Mouse (Mus musculus) T-helper 1 cell (primary cell): ENCODE results near the gene Ncor2.

ENCODE experiments used
- in situ Hi-C: fragments of 300-600 bp; cut with MboI, MseI; formaldehyde crosslinking; loops from one replicate; pipeline ENCODE4 v1.15.1; 2025; ENCODE audit warnings: high pct_unique_total_duplicates

Gene Ncor2

GRCm38 (mm10) chr5:125191608-125192007, 12.6 kb upstream of the Ncor2 start:
- in situ Hi-C loops: no loop called here

DNA sequence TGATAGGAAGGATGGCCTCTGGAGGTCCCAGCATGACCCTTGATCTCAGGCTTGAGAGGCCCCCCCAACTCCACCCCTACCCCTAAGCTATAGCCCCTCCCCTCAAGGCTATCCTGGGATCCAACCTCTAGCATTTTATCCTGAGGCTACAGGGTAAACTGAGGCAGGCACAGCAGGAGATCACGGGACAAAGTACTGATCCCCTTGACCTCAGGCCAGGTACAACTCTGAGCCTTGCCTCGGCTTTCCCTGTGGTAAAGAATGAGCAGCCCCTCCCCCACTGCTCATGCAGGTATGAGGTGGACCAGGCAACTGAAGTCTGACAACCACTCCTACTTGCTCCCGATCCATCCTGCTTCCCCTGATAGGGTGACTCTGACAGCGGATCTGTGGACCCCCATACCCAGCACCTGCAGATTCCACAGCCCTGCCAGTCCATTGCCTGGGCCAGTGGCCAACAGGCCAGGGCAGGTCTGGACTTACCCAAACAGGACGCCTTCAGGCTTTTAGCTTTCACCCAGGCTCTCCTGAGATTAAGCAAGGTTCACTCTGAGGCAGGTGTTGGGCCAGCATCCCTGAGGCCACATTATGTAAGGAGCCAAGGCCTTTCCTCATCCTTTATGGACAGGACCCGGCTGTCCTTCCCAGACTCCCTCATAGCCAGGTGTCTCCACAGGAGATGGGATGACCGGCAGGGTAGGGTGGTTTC, 11.2 kb upstream of the Ncor2 start:
- in situ Hi-C loops: no loop called here

DNA sequence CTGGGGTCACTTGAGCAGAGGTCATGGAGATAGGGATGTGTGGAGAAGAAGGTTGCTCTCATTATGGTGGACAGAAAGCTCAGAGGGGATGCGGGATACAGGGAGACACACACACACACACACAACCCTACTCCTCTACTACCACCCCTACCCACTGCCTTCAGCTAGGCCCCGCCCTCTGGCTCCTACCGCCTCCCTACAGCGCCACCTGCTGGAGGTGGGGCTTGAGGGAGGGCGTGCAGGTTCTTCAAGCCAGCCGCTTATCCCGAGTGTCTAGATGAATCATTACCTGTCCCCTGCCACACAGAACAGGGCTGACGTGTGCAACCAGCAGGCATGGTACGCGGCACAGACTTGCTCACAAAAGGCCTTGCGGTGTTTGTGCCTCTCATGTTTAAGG, 10.6 kb upstream of the Ncor2 start:
- in situ Hi-C loops: no loop called here

GRCm38 (mm10) chr5:125188812-125189598, 10.0 kb upstream of the Ncor2 start:
- in situ Hi-C loops: no loop called here

DNA sequence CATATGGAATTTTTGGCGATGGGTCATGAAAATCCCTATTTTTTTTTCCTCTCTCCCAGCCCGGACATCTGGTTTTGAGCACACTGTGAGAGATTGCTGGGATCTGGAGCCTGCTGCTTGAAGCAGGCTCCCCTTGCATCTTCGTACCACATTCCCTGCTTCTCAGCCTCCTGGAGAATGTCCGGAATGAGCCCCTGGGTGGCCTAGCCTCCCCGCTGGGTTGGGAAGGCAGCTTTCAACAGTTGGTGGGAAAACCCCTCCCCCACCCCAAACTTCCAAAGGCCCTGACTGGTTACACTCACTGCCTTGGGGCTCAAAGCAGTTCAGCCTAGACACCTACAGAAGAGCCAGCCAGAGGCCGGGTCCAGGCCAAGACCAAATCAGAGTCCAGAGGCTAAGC, 5.8 kb upstream of the Ncor2 start:
- in situ Hi-C loops: no loop called here

GRCm38 (mm10) chr5:125183321-125184003, 4.4 kb upstream of the Ncor2 start:
- in situ Hi-C loops: no loop called here

- in situ Hi-C loops: no loop called here
Observed at GRCm38 (mm10) chr5:125180630-125181263, 1.7 kb upstream of the Ncor2 start.

GRCm38 (mm10) chr5:125179735-125180629, 963 bp upstream of the Ncor2 start:
- in situ Hi-C loops: no loop called here

DNA sequence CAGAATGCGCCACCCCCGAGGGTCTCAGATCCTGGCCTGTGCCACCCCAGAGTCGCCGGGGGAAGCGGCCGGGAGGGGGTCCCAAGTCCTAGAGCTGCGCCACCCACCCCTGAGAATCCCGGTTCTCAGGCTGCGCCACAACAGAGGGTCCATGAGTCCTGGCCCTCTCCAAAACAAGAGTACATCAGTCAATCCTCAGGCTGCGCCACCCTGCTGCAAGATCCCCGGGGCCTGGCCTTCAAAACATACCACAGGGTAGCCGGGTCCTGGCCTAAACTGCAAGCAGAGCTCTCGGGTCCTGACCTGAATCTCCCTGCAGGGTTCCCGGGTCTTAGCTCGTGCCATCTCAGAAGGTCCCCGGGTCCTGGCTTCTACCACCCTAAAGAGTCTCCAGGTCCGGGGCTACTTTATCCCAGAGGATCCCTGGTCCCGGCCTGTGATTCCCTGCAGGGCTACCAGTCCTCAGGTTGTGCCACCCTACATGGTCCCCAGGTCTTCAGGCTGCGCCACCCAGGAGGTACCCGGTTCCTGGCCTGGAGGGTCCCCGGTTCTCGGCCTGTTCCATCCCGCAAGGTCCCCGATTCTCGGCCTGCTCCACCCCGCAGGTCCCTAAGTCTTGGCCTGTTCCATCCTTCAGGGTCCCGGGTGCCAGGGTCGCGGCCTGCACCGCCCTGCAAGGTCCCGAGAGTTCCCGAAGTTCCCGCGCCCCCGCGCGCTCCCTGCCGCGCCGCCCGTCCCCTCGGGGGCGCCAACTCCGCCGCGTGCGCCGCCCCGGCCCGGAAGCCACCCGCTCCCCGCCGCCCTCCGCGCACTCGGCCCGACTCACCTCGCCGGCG, 630 bp downstream of the Ncor2 start:
- in situ Hi-C loops: no loop called here

- in situ Hi-C loops: no loop called here
Observed at GRCm38 (mm10) chr5:125177481-125178134, 1.4 kb downstream of the Ncor2 start.

GRCm38 (mm10) chr5:125176864-125177263, 2.2 kb downstream of the Ncor2 start:
- in situ Hi-C loops: no loop called here

DNA sequence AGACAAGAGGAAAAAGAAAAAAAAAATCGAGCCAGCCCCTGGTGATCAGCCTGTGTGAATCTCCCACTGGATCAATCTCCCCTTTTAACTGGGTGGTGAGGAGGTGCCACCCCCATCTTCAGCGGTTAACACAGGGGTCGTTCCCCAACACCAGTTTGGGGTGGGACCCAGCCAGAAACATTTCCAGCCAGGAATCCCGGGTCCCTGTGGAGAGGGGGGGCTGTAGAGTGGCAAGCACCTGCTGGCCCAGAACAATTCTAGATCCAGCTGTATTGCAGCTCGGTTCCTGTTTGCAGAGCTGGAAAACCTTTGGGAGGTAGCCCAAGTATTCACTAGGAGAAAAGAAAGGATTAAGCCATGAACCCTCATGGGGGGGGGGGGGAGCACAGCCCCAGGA, 2.7 kb downstream of the Ncor2 start:
- in situ Hi-C loops: no loop called here

DNA sequence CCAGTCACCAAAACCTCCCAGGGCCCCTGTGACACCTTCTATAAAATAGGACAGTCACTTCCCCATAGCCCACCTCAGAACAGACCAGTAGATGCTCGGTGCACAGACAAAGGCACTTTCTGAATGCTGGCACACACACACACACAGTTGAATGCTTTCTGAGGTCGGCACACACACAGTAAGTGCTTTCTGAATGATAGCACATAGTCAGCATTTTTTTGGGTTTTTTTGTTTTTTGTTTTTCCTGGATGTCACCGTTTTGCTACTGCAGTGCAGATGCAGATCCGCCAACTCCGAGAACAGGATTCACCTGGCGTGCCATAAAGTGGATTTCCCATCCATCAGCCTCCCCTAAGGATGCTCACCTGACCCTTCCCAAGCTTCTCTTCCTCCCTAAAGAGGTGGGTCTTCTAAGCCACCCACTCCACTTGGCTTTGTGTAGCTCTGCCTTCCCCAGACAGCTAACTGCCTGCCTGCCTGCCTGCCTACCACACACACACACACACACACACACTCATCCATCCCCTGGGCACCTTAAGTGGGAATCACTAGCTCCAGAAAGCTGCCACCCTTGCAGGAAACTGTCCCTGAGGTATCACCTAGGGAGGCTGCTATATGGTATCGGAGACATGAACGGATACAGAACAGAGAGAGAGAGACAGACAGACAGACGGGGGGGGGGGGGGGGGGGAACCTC, 3.2 kb downstream of the Ncor2 start:
- in situ Hi-C loops: no loop called here

- in situ Hi-C loops: no loop called here
Observed at GRCm38 (mm10) chr5:125174726-125175672, 4.0 kb downstream of the Ncor2 start.

- in situ Hi-C loops: no loop called here
Observed at GRCm38 (mm10) chr5:125173868-125174267, 5.2 kb downstream of the Ncor2 start.

DNA sequence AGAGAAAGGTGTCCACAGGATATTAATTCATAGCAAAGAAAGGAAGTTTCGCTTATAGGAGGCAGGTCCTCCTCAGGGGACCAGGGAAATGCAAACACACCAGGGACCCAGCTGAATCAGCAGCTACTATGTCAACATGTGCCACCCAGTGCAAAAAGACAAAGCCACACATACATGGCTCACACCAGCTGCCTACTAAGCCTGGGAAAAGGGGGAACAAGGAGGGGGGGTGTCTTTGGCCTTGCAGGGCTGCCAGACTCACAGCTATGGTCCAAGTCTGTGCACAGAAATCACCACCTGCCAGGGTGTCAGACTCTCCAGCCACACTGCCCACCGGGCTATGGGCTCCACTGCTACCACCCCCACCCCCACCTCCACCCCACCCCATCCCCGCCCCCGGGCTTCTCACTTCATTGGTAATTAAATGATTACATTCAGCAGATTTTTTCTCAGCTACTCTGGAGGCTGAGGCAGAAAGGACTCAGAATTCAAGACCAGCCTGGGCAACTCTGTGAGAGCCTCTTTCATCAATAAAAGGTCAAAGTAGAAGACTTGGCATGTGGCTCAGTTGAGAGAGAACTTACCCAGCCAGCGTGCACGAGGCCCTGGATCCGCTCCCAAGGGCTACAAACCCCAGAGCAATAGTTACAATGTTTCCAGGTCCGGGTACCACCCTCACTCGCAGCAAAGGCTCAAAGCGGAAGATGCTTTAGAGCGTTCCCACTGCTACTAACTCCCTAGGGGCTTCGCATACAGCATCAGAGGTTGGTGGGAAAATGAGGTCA, 6.0 kb downstream of the Ncor2 start:
- in situ Hi-C loops: no loop called here

DNA sequence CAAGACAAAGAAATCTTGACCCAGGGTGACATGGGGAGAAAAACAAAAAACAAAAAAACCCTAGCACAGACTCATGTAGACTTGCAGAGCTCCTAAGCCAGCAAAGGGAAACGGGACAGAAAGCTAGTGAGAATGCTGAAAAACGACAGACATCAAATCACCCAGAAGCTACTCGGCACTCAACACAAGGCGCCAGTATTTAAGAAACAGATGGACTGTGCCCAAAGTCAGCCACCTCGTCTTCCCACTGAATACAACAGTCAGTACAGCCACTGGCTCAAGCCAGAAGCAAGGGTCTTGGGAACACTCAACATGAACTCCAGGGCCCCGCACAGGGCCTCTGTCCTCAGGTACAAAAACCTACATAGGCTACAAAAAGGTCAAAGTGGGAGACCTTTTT, 7.8 kb downstream of the Ncor2 start:
- in situ Hi-C loops: no loop called here
